Mouse (Mus musculus) forebrain, postnatal 0 days (tissue): ENCODE measurements around the gene Cdca4. TPM values are rescaled to one million over a fixed set of nuclear protein-coding genes. Genes with fewer than 3 reads are reported as not detected.

Source experiments
- ATAC-seq: fragments of 200-750 bp; cut with Nextera tagmentation; 2 replicates; pipeline ENCODE4 v1.8.0; 2017; ENCODE audit warnings: mild to moderate bottlenecking, moderate library complexity
- DNase-seq: peaks from one replicate; pipeline ENCODE4 v3.0.0-alpha.2; 2015
- H3K27ac ChIP-seq: fragments of 300-500 bp; sonication (generic); 2 replicates; pipeline ENCODE4 v1.5.1; 2014; ENCODE audit warnings: low read depth, mild to moderate bottlenecking, antibody characterized with exemption, low read length, moderate library complexity, mixed read lengths
- H3K27me3 ChIP-seq: fragments of 300-500 bp; sonication (generic); 2 replicates; pipeline ENCODE4 v1.6.1; 2014; ENCODE audit warnings: mild to moderate bottlenecking, low read length, mixed read lengths; ENCODE audit not compliant: insufficient read depth
- H3K36me3 ChIP-seq: fragments of 300-500 bp; sonication (generic); 2 replicates; pipeline ENCODE4 v1.6.1; 2014; ENCODE audit warnings: mild to moderate bottlenecking, moderate library complexity; ENCODE audit not compliant: insufficient read depth
- H3K4me1 ChIP-seq: fragments of 300-500 bp; sonication (generic); 2 replicates; pipeline ENCODE4 v1.6.1; 2014; ENCODE audit warnings: antibody characterized with exemption; ENCODE audit not compliant: insufficient read depth
- H3K4me2 ChIP-seq: fragments of 300-500 bp; sonication (generic); 2 replicates; pipeline ENCODE4 v1.6.1; 2014; ENCODE audit warnings: low read depth, mild to moderate bottlenecking, moderate library complexity
- H3K4me3 ChIP-seq: fragments of 300-500 bp; sonication (generic); 2 replicates; pipeline ENCODE4 v1.5.1; 2014; ENCODE audit warnings: low read depth, low read length, mixed read lengths
- H3K9ac ChIP-seq: fragments of 300-500 bp; sonication (generic); 2 replicates; pipeline ENCODE4 v1.6.1; 2014; ENCODE audit warnings: mild to moderate bottlenecking
- H3K9me3 ChIP-seq: fragments of 300-500 bp; sonication (generic); 2 replicates; pipeline ENCODE4 v1.6.1; 2016; ENCODE audit warnings: low read length
- CTCF ChIP-seq: sonication (generic); IDR thresholded peaks from 2 replicates; pipeline ENCODE4 v1.5.1; 2016; ENCODE audit warnings: antibody characterized with exemption, control low read depth, low read depth
- WGBS: fragments of 180-500 bp; shearing (Covaris S2); extraction: QIAGEN DNeasy Blood & Tissue Kit; methylation state at CpG from one replicate; pipeline ENCODE4 v1.1.7; 2014; 5-methylcytosine and 5-hydroxymethylcytosine counted together
- polyA plus RNA-seq: library from polyadenylated mRNA; unstranded; fragments of >200 nt; fragmentation: Nextera tagmentation; extraction: Ambion mirVana; gene quantifications from 2 replicates; pipeline ENCODE4 v1.2.1, GENCODE M21; 2015
- total RNA-seq: library from RNA; depleted of rRNA; stranded (reverse); fragments of >200 nt; gene quantifications from 2 replicates; pipeline ENCODE4 v1.2.3, GENCODE M21; 2014; rRNA removed

Cdca4 gene
- total and polyA plus RNA-seq, 2 experiments from 2014 or later, result 29.7 to 31.3 TPM

- ATAC-seq (no peak), DNase-seq (no peak)
- Histone ChIP-seq H3K27ac (no peak overlapping the region), H3K4me1 (no peaks in the 10 kb centered on the region), H3K27me3 (no peaks in the 10 kb centered on the region), H3K4me2 (no peak overlapping the region), H3K9me3 (no peaks in the 10 kb centered on the region), H3K4me3 (no peak overlapping the region), H3K9ac (no peak overlapping the region), H3K36me3 (no peaks in the 10 kb centered on the region)
- no peak for TF ChIP-seq CTCF
- WGBS, result 92% methylated on average over 14 of the region's 14 CpGs
Measured at GRCm38 (mm10) chr12:112772306-112772705, 56.9 kb downstream of the Cdca4 start.

DNA sequence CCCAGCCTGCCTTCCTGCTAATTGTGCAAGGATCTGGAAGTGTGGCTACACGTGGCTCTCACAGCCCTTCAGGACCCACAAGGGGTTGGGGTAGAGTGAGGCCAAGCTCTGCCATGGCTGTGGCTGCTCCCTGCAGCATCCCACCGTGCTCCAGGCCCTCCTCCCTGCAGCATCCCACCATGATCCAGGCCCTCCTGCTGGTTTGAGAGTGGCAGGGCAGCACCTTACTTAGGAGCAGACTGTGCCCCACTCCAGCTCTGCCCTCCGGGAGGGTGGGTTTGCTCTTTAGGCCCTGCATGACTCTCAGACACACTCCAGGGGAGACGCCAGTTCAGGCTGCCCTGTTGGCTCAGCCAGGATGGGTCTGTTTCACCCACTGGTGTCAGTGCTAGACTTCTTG is 58.8 kb downstream of the Cdca4 start:
- H3K27me3 ChIP-seq, result no peaks in the 10 kb centered on the region
- no peak overlapping the region for H3K9ac ChIP-seq
- WGBS, result 74% methylated on average over 4 of the region's 4 CpGs
- H3K4me3 ChIP-seq, result no peak overlapping the region
- H3K27ac ChIP-seq, result no peak overlapping the region
- no peak overlapping the region for H3K4me2 ChIP-seq
- H3K36me3 ChIP-seq, result no peaks in the 10 kb centered on the region
- TF ChIP-seq CTCF, result no peak
- no peaks in the 10 kb centered on the region for H3K4me1 ChIP-seq
- DNase-seq (no peak), ATAC-seq (no peak)
- no peaks in the 10 kb centered on the region for H3K9me3 ChIP-seq

Other genes starting within 250 kb of the Cdca4 start
- gene Inf2, start 240.6 kb downstream of the Cdca4 start, total RNA-seq, result 9.8 and 10.8 TPM in 2 replicates
- gene Inf2, start 240.6 kb downstream of the Cdca4 start, polyA plus RNA-seq, result 1.1 and 1.2 TPM in 2 replicates
- gene Adssl1, start 209.4 kb downstream of the Cdca4 start, total RNA-seq, result 1.8 and 2.2 TPM in 2 replicates
- 3.4 and 4.7 TPM in 2 replicates for gene Adssl1, start 209.4 kb downstream of the Cdca4 start, polyA plus RNA-seq
- gene Siva1, start 184.7 kb downstream of the Cdca4 start, total RNA-seq, result 28.0 and 31.4 TPM in 2 replicates
- gene Siva1, start 184.7 kb downstream of the Cdca4 start, polyA plus RNA-seq, result 50.5 and 61.5 TPM in 2 replicates
- gene Akt1, start 154.5 kb downstream of the Cdca4 start, total RNA-seq, result 213 and 215 TPM in 2 replicates
- 117 TPM in 2 replicates for gene Akt1, start 154.5 kb downstream of the Cdca4 start, polyA plus RNA-seq
- gene Zbtb42, start 150.6 kb downstream of the Cdca4 start, total RNA-seq, result 1.0 and 3.5 TPM in 2 replicates
- gene Zbtb42, start 150.6 kb downstream of the Cdca4 start, polyA plus RNA-seq, result 0.77 and 1.2 TPM in 2 replicates
- 67.0 and 86.7 TPM in 2 replicates for gene Cep170b, start 109.0 kb downstream of the Cdca4 start, total RNA-seq
- 22.4 and 31.6 TPM in 2 replicates for gene Cep170b, start 109.0 kb downstream of the Cdca4 start, polyA plus RNA-seq
- gene Pld4, start 68.8 kb downstream of the Cdca4 start, total RNA-seq, result 6.2 and 7.3 TPM in 2 replicates
- gene Pld4, start 68.8 kb downstream of the Cdca4 start, polyA plus RNA-seq, result 8.0 and 8.1 TPM in 2 replicates
- gene Ahnak2, start 26.8 kb downstream of the Cdca4 start, total RNA-seq, result 2.5 and 3.0 TPM in 2 replicates
- gene Ahnak2, start 26.8 kb downstream of the Cdca4 start, polyA plus RNA-seq, result 0.88 and 1.3 TPM in 2 replicates
- gene Clba1, start 20.5 kb downstream of the Cdca4 start, total RNA-seq, result 17.6 and 19.5 TPM in 2 replicates
- gene Clba1, start 20.5 kb downstream of the Cdca4 start, polyA plus RNA-seq, result 23.5 and 26.1 TPM in 2 replicates
- 0.10 TPM in 1 of 2 replicates, not detected in the other for gene Gpr132, start 38.8 kb upstream of the Cdca4 start, total RNA-seq
- not detected in 2 replicates for gene Gpr132, start 38.8 kb upstream of the Cdca4 start, polyA plus RNA-seq
- gene Jag2, start 100.4 kb upstream of the Cdca4 start, total RNA-seq, result 66.9 and 69.4 TPM in 2 replicates
- 5.5 and 7.9 TPM in 2 replicates for gene Jag2, start 100.4 kb upstream of the Cdca4 start, polyA plus RNA-seq
- 22.2 and 31.5 TPM in 2 replicates for gene Nudt14, start 112.7 kb upstream of the Cdca4 start, total RNA-seq
- 55.5 and 60.4 TPM in 2 replicates for gene Nudt14, start 112.7 kb upstream of the Cdca4 start, polyA plus RNA-seq
- gene Btbd6, start 147.1 kb upstream of the Cdca4 start, total RNA-seq, result 60.4 and 60.5 TPM in 2 replicates
- 46.7 and 54.3 TPM in 2 replicates for gene Btbd6, start 147.1 kb upstream of the Cdca4 start, polyA plus RNA-seq
- gene Brf1, start 171.3 kb upstream of the Cdca4 start, total RNA-seq, result 47.6 and 54.4 TPM in 2 replicates
- gene Brf1, start 171.3 kb upstream of the Cdca4 start, polyA plus RNA-seq, result 32.3 and 40.2 TPM in 2 replicates
- 103 and 116 TPM in 2 replicates for gene Pacs2, start 185.1 kb upstream of the Cdca4 start, total RNA-seq
- 14.3 and 23.2 TPM in 2 replicates for gene Pacs2, start 185.1 kb upstream of the Cdca4 start, polyA plus RNA-seq
- 0.54 and 1.7 TPM in 2 replicates for gene Tex22, start 245.1 kb upstream of the Cdca4 start, total RNA-seq
- not detected in 2 replicates for gene Tex22, start 245.1 kb upstream of the Cdca4 start, polyA plus RNA-seq